Comparison of ENCODE assay signal across 8 mouse cellular contexts in genomic region chr9:113932100-113932470, GRCm38 (mm10). TPM values are rescaled to one million over a fixed set of nuclear protein-coding genes. Genes with fewer than 3 reads are reported as not detected.
DNase-seq lines count a peak whose midpoint lies in the region; ATAC-seq lines count a peak whose summit lies in the region.

No protein-coding gene starts in this region.

- intact Hi-C loops in left cerebral cortex, postnatal 36 days (cut with DNase I) = no loop called here

- peak overlapping the region; percentile 90 for H3K4me2 ChIP-seq in heart, embryonic 13.5 days
- H3K4me2 ChIP-seq in limb, embryonic 12.5 days = peak overlapping the region; percentile 82
- H3K4me2 ChIP-seq in midbrain, embryonic 14.5 days (ENCODE audit: low read length) = peak overlapping the region; percentile 82

- under 1% methylated on average over 8 of the region's 8 CpGs for WGBS in heart, embryonic 13.5 days
- 2% methylated on average over 8 of the region's 8 CpGs for WGBS in limb, embryonic 12.5 days
- 1% methylated on average over 8 of the region's 8 CpGs for WGBS in midbrain, embryonic 14.5 days

- H3K27me3 ChIP-seq in heart, embryonic 13.5 days (replicated peaks) = no peaks in the 10 kb centered on the region
- H3K27me3 ChIP-seq in limb, embryonic 12.5 days = no peaks in the 10 kb centered on the region
- no peaks in the 10 kb centered on the region for H3K27me3 ChIP-seq in midbrain, embryonic 14.5 days (ENCODE audit: control insufficient read depth, insufficient read depth, low read length)

- DNase-seq in ovary, postnatal 10 days (ENCODE audit: low spot score) = peak; percentile 5
- DNase-seq in ovary, postnatal 14 days (ENCODE audit: low spot score) = no peak
- peak; percentile 11 for DNase-seq in embryo, embryonic 11.5 days (ENCODE audit: low read depth, low spot score)
- DNase-seq in midbrain, embryonic 14.5 days = no peak
- no peak for DNase-seq in ovary, postnatal 36 days (ENCODE audit: low spot score)
- DNase-seq in left cerebral cortex, postnatal 36 days (ENCODE audit: low spot score in 2 of 2) = no peak

- no peak for ATAC-seq in heart, embryonic 13.5 days (ENCODE audit: extremely low read depth, insufficient number of reproducible peaks, low FRiP score, low TSS enrichment)
- no peak for ATAC-seq in limb, embryonic 12.5 days (ENCODE audit: insufficient number of reproducible peaks, insufficient read depth, low FRiP score, low TSS enrichment, low read depth)
- ATAC-seq in midbrain, embryonic 14.5 days (ENCODE audit: low FRiP score, low TSS enrichment) = no peak

- peak overlapping the region; percentile 99 for H3K4me3 ChIP-seq in heart, embryonic 13.5 days
- peak overlapping the region; percentile 99 for H3K4me3 ChIP-seq in limb, embryonic 12.5 days (replicated peaks)
- peak overlapping the region; percentile 93 for H3K4me3 ChIP-seq in midbrain, embryonic 14.5 days (replicated peaks; ENCODE audit: low read depth, low read length)

- peak overlapping the region; percentile 93 for H3K27ac ChIP-seq in heart, embryonic 13.5 days (replicated peaks)
- H3K27ac ChIP-seq in limb, embryonic 12.5 days = peak overlapping the region; percentile 93
- peak overlapping the region; percentile 87 for H3K27ac ChIP-seq in midbrain, embryonic 14.5 days (replicated peaks; ENCODE audit: low read depth, low read length)

- no peaks in the 10 kb centered on the region for H3K36me3 ChIP-seq in heart, embryonic 13.5 days
- no peaks in the 10 kb centered on the region for H3K36me3 ChIP-seq in limb, embryonic 12.5 days
- no peaks in the 10 kb centered on the region for H3K36me3 ChIP-seq in midbrain, embryonic 14.5 days (ENCODE audit: control insufficient read depth, insufficient read depth, low read length)

- peaks cover 54% of the 10 kb centered on the region for H3K4me1 ChIP-seq in heart, embryonic 13.5 days
- peaks cover 24% of the 10 kb centered on the region for H3K4me1 ChIP-seq in limb, embryonic 12.5 days (replicated peaks)
- H3K4me1 ChIP-seq in midbrain, embryonic 14.5 days (ENCODE audit: control insufficient read depth, insufficient read depth, low read length) = peaks cover 22% of the 10 kb centered on the region

- H3K9me3 ChIP-seq in heart, embryonic 13.5 days = no peaks in the 10 kb centered on the region
- H3K9me3 ChIP-seq in limb, embryonic 12.5 days = no peaks in the 10 kb centered on the region
- H3K9me3 ChIP-seq in midbrain, embryonic 14.5 days (ENCODE audit: control insufficient read depth, low read length) = no peaks in the 10 kb centered on the region

- peak overlapping the region; percentile 99 for H3K9ac ChIP-seq in heart, embryonic 13.5 days
- peak overlapping the region; percentile 96 for H3K9ac ChIP-seq in limb, embryonic 12.5 days (replicated peaks)
- peak overlapping the region; percentile 91 for H3K9ac ChIP-seq in midbrain, embryonic 14.5 days (replicated peaks; ENCODE audit: low read length)

RNA-seq across cellular contexts. Expression of gene Ubp1, which starts 1.4 kb away (rescaled TPM):
- polyA plus RNA-seq in heart, embryonic 13.5 days (2015; fragmentation: Nextera tagmentation; extraction: Ambion mirVana) = 21.1 and 22.2 TPM in 2 replicates
- 48.7 and 48.9 TPM in 2 replicates for polyA plus RNA-seq in limb, embryonic 12.5 days (2016; fragmentation: Nextera tagmentation; extraction: Ambion mirVana)
- polyA plus RNA-seq in midbrain, embryonic 14.5 days (2014; fragmentation: Nextera tagmentation; extraction: Ambion mirVana) = 31.9 and 39.0 TPM in 2 replicates
- total RNA-seq in left cerebral cortex, postnatal 36 days (2021) = 10 to 100 TPM; 53.9 to 82.7 TPM

Comparison
In these comparisons a context has a peak if more than half of its experiments do, and no peak if none do; other contexts are left out.
1. DNase-seq: peak in ovary, postnatal 10 days (single experiment) and embryo, embryonic 11.5 days (single experiment); none in ovary, postnatal 14 days (single experiment), midbrain, embryonic 14.5 days (single experiment), ovary, postnatal 36 days (single experiment) and left cerebral cortex, postnatal 36 days (0 of 2).
2. Peak in every context shown above with its lines, with median percentiles within 50 percentile points of each other: H3K27ac ChIP-seq, H3K4me2 ChIP-seq, H3K4me3 ChIP-seq and H3K9ac ChIP-seq.